Mouse (Mus musculus) bone marrow, adult 2 months (tissue): ENCODE data around the gene Gm10112.

Source experiments
- CTCF ChIP-seq: fragments of 200-500 bp; IDR thresholded peaks from 2 replicates; pipeline ENCODE4 v1.5.1; 2011; ENCODE audit warnings: low read length, control low read depth; ENCODE audit not compliant: control insufficient read depth, insufficient read depth
- POLR2A ChIP-seq: fragments of 200-500 bp; IDR thresholded peaks from 2 replicates; pipeline ENCODE4 v1.6.1; 2011; ENCODE audit warnings: low read depth, mild to moderate bottlenecking, control low read depth, low read length, borderline replicate concordance; ENCODE audit not compliant: control insufficient read depth

- TF ChIP-seq CTCF (no peak), POLR2A (no peak)
These were observed at the start of gene Gm10112 for GRCm38 (mm10) chrX:111168040-111168439.
